Mouse (Mus musculus) E14TG2a.4 (cell line): ENCODE measurements around the gene Bco1.
A peak's percentile ranks its signal among the peaks of the same experiment; 100 is the strongest.

Source experiments
- CTCF ChIP-seq: conservative IDR thresholded peaks from 2 replicates; pipeline ENCODE4 v1.5.1; 2014; ENCODE audit warnings: low read length
- NANOG ChIP-seq: IDR thresholded peaks from 2 replicates; pipeline ENCODE4 v1.6.1; 2014; ENCODE audit warnings: borderline replicate concordance, low read length, mixed read lengths
- POU5F1 ChIP-seq: IDR thresholded peaks from 2 replicates; pipeline ENCODE4 v1.6.1; 2014; ENCODE audit warnings: low read length, borderline replicate concordance

GRCm38 (mm10) chr8:117182746-117183145, 87.1 kb downstream of the Bco1 start:
- peak; percentile 57 for TF ChIP-seq CTCF
- no peak for TF ChIP-seq NANOG
- TF ChIP-seq POU5F1, result no peak
